Mouse (Mus musculus) activated CD4-positive, CD25-positive, alpha-beta regulatory T cell, adult 9 weeks (primary cell): ENCODE results near the gene Cse1l. TPM values are rescaled to one million over a fixed set of nuclear protein-coding genes. Genes with fewer than 3 reads are reported as not detected.

Experiments used
- polyA plus RNA-seq: library from polyadenylated mRNA; unstranded; fragments of 100-300 nt; shearing (Covaris generic); gene quantifications from one replicate; pipeline ENCODE4 v1.2.1, GENCODE M21; 2017

Gene Cse1l
- 81.4 TPM for polyA plus RNA-seq

GRCm38 (mm10) chr2:166905711-166906522, at the start of gene Cse1l:
Gene Cse1l, plus strand, starts transcription at chr2:166906040.

Other genes with a start within 250 kb of the Cse1l start
- gene Prex1, start 192.2 kb upstream of the Cse1l start, polyA plus RNA-seq, result 20.4 TPM
- gene Trp53rkb, start 113.5 kb upstream of the Cse1l start, polyA plus RNA-seq, result 1.1 TPM
- 3.6 TPM for gene Arfgef2, start 100.5 kb upstream of the Cse1l start, polyA plus RNA-seq
- gene Stau1, start 90.3 kb downstream of the Cse1l start, polyA plus RNA-seq, result 90.9 TPM
- 95.1 TPM for gene Ddx27, start 109.2 kb downstream of the Cse1l start, polyA plus RNA-seq
- 62.9 TPM for gene Znfx1, start 157.0 kb downstream of the Cse1l start, polyA plus RNA-seq